Mouse (Mus musculus): ENCODE data around the gene Mb. TPM values are rescaled to one million over a fixed set of nuclear protein-coding genes. Genes with fewer than 3 reads are reported as not detected.
"Not testable (repeated sequence)": the region's sequence is repeated elsewhere in the genome, so short reads cannot be mapped to it uniquely, and the experiment has no call there.

Mb gene
- polyA plus RNA-seq, 1 experiment, result 0.10 TPM

GRCm38 (mm10) chr15:77065259-77065852, 14.9 kb upstream of the Mb start:
- DNase-seq (ENCODE audit: low spot score), result no peak

GRCm38 (mm10) chr15:77062746-77063145, 12.3 kb upstream of the Mb start:
- DNase-seq (ENCODE audit: low spot score), result no peak

GRCm38 (mm10) chr15:77059416-77059815, 8.9 kb upstream of the Mb start:
- DNase-seq (ENCODE audit: low spot score), result not testable (repeated sequence)

DNA sequence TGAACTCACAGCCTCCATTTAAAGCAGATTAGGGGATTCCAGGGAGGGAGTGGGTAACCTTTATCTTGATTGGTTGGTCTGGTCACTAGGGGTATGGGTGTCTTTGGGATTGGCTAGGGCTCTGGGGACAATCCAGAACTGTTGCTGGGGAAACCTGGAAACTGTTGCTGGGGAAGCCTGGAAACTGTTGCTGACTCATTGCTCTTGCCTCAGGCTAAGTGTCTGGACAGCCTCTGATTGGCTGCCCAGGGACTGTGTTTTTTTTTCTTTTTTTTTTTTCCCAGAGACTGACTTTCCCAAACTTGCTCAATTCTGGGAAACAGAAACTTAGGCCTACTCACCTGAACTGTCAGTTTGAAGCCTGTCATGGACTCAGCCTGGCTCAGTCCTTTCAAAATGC, 8.1 kb upstream of the Mb start:
- no peak for DNase-seq (ENCODE audit: low spot score)

GRCm38 (mm10) chr15:77056791-77057051, 6.3 kb upstream of the Mb start:
- no peak for DNase-seq (ENCODE audit: low spot score)

DNA sequence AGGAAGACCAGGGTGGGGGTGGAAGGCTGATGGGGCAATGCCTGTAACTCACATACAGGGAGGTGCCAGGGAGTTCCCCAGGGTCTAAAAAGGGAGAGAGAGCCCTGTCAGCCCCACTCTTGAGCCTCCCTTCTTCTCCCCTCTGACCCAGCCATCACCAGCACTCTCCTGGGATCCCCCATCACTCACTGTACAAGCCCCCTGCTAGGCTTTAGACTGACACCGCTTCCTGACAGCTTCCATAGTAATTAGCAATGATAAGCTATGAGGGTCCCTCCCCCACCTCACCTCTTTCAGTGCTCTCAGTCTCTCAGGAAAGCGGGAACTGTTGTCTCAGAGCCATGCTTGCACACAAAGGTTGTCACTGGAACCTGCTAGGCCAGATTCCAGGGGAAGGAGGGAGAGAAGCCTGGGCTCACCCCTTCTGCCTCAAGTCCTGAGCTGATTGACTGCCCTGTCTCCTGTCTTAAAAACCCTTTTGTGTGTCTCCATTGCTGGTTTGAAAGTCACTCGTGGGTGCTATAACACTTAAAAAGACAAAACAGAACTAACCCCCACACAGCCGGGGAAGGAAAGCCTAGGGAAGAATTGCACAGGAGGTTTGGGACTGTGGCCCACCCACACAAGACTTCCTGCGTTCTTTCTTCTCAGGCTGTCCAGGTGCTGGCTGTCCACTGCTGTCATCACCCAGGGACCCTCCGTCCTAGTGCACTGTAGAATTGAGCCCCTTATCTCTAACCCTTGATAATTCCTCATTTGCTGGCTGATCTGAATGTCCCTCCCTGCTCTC, 5.7 kb upstream of the Mb start:
- DNase-seq (ENCODE audit: low spot score), result no peak

DNA sequence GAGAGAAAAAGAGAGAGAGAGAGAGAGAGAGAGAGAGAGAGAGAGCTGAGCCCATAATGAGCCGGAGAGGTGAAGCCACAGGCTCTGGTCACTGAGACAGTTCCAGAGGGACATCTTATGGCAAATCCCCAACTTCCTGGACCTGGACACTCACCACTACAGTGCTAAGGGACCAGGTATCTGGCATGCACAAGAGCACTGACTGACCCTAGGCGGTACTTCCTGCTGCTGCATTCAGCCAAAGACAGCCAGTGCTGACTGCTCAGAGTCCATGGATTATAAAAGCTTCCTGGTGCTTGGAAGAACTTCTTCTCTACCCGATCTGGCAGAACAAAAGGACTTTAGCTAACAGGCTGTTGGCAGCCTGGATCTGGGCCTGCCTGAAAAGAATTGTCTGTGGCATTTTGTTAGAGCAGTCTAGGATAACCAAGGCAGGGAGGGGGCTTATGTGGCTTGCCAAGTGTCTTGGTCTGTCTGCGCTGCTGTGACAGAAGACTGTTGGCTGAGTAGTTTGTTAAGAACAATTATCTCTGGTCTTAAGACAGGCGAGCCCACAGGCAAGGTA, 4.2 kb upstream of the Mb start:
- no peak for DNase-seq (ENCODE audit: low spot score)

- DNase-seq (ENCODE audit: low spot score), result no peak
These were observed 2.6 kb upstream of the Mb start for GRCm38 (mm10) chr15:77053021-77053420.

DNA sequence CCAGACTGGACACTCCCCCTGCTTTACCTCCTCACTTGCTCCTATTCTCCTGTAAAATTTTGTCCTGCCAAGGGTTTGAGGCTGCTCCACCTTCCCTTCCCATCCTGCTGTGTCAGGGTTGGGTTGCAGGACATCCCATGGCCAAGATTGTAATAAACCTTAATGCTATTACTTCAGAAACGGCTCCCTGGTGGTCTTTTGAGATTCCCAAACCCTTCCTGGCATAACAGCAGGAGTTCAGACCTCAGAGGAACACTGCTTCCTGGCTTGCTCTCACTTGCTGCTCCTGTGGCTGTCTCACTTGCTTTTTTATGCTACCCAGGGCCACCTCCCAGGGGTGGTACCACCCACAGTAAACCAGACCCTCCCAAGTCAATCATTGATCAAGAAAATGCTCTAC, 1.7 kb upstream of the Mb start:
- no peak for DNase-seq (ENCODE audit: low spot score)

DNA sequence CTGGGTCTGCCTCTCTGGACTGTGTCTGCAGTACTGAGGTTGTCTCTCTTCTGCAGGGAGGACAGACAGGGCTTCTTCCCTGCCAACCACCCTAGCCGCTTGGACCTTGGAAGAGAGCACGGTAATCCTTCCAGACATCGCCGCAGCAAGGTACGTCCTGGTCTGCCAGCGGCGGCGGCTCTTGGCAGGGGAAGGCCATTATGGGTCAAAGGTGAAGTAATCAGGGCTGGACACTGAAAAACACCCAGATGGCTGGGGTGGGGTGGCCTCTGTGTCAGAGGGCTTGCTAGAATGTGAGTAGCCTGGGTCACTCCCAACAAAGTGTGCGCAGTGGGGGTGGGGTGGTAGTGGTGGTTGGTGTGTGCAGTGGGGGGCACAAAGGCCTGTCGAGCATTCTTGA, 4.9 kb downstream of the Mb start:
- no peak for DNase-seq (ENCODE audit: low spot score)

- DNase-seq (ENCODE audit: low spot score), result no peak
These were observed 5.7 kb downstream of the Mb start, which contains the start of gene Apol6 for GRCm38 (mm10) chr15:77044597-77045320. Gene Apol6 (plus strand): TSS chr15:77044729.

GRCm38 (mm10) chr15:77040784-77041183, 9.7 kb downstream of the Mb start:
- no peak for DNase-seq (ENCODE audit: low spot score)

GRCm38 (mm10) chr15:77039211-77039700, 11.2 kb downstream of the Mb start:
- no peak for DNase-seq (ENCODE audit: low spot score)

- DNase-seq (ENCODE audit: low spot score), result no peak
These were observed 12.9 kb downstream of the Mb start for GRCm38 (mm10) chr15:77037278-77038161.

DNA sequence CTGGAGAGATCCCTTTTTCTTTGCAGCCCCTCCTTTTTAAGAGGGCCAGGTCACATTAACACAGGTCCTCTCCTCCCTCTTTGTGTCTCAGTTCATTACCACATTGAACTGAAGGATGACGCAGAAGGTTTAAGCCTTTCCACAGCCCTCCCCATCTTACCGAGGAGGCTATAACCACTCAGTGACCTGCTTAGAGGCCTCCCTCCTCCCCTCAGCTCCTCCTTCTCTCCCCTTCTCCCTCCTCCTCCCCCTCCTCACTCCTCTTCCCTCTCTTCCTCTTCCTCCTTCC, 13.5 kb downstream of the Mb start:
- no peak for DNase-seq (ENCODE audit: low spot score)

- DNase-seq (ENCODE audit: low spot score), result no peak
These were observed 14.0 kb downstream of the Mb start for GRCm38 (mm10) chr15:77036320-77036988.

DNA sequence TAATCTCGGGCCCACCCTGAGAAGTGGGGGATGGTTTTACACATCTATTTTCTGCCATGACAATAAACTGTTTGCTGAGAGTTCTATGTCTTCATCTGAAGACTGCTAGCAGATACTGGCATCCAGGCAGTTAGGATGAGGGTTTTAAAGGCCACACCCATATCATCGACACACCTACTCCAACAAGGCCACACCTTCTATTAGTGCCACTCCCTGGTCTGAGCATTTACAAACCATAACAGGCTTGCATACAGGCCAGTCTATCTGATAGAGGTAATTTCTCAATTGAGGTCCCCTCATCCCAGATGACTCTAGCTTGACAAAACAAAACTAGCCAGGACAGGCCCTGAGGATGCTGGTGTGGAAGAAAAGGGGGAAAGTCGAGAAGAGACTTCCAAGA, 14.8 kb downstream of the Mb start:
- no peak for DNase-seq (ENCODE audit: low spot score)

GRCm38 (mm10) chr15:77034526-77034925, 15.9 kb downstream of the Mb start:
- no peak for DNase-seq (ENCODE audit: low spot score)

DNA sequence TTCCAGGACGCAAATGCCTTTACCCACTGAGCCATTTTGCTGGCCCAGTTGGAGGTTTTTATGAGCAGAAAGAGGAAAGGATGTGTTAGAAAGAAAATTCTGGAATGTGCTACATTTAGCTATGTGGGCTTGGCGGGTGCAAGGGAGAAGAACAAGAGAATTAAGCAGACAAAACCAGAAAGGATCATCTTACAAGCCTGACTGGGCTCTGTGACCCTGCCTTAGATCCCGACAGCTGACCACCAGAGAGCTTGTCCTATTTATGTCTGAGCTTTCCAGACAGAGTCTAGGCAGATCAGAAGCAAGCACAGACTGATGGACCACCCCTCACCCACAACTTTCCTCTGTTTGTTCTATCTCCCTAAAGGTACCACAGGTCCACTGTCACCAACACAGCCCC, 19.2 kb downstream of the Mb start:
- DNase-seq (ENCODE audit: low spot score), result no peak

GRCm38 (mm10) chr15:77029331-77029991, 21.0 kb downstream of the Mb start:
- no peak for DNase-seq (ENCODE audit: low spot score)

- no peak for DNase-seq (ENCODE audit: low spot score)
These were observed 22.8 kb downstream of the Mb start for GRCm38 (mm10) chr15:77027675-77028074.

Measured in urinary bladder, adult 2 months (tissue).